Mouse (Mus musculus): Measurements from ENCODE around the gene Arg2. TPM values are rescaled to one million over a fixed set of nuclear protein-coding genes. Genes with fewer than 3 reads are reported as not detected.

The Arg2 gene
- polyA plus RNA-seq, 1 experiment from 2014 or later = 4.6 TPM

DNA sequence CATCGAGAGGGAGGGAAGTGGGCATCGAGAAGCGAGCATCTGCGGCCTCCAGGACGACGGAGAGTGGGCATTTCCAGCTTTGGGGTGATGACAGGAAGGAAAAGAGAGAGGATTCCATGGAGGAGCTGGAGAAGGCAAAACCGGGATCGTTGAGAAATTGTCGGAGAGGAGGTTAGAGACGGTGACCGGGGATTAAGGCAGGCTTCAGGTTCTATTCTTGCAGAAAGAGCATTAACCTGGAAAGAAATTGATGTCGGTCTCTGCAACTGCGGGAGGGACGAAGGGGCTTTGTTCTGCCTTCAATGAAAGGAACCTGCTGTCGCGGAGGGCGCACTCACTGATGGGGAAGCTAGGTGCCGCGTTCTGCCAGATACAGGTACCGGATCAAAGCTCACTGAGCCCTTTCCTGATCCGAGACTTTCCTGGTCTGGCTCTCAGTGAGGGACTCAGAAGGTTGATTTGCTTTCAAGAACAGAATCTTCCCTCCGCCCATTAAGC lies 650 bp downstream of the Arg2 start:
- H3K4me3 ChIP-seq (ENCODE audit: low read length) = peak overlapping the region; percentile 37
- no peak overlapping the region for H3K27ac ChIP-seq (ENCODE audit: low read length)
- H3K27me3 ChIP-seq (ENCODE audit: control insufficient read depth, insufficient read depth, low read depth, low read length) = peaks cover 24% of the 10 kb centered on the region
- H3K9me3 ChIP-seq (ENCODE audit: control insufficient read depth, low read length) = no peaks in the 10 kb centered on the region
- H3K4me2 ChIP-seq (ENCODE audit: low read depth, low read length) = peak overlapping the region; percentile 58
- H3K9ac ChIP-seq (ENCODE audit: low read length) = no peak overlapping the region
- H3K4me1 ChIP-seq (replicated peaks; ENCODE audit: control insufficient read depth, insufficient read depth, low read length) = peaks cover 9% of the 10 kb centered on the region
- WGBS = 2% methylated on average over 22 of the region's 22 CpGs
- no peak for ATAC-seq (ENCODE audit: low read depth)
- H3K36me3 ChIP-seq (ENCODE audit: control insufficient read depth, insufficient read depth, low read length) = no peaks in the 10 kb centered on the region

GRCm38 (mm10) chr12:79131706-79132460 lies 1.3 kb downstream of the Arg2 start:
- Histone ChIP-seq H3K4me2 (ENCODE audit: low read depth, low read length) (peak overlapping the region; percentile 58), H3K36me3 (ENCODE audit: control insufficient read depth, insufficient read depth, low read length) (no peaks in the 10 kb centered on the region), H3K9ac (ENCODE audit: low read length) (no peak overlapping the region), H3K27me3 (ENCODE audit: control insufficient read depth, insufficient read depth, low read depth, low read length) (peaks cover 24% of the 10 kb centered on the region), H3K4me1 (replicated peaks; ENCODE audit: control insufficient read depth, insufficient read depth, low read length) (peaks cover 9% of the 10 kb centered on the region), H3K27ac (ENCODE audit: low read length) (no peak overlapping the region), H3K4me3 (ENCODE audit: low read length) (peak overlapping the region; percentile 37), H3K9me3 (ENCODE audit: control insufficient read depth, low read length) (no peaks in the 10 kb centered on the region)
- WGBS = 18% methylated on average over 5 of the region's 5 CpGs
- ATAC-seq (ENCODE audit: low read depth) = no peak

GRCm38 (mm10) chr12:79134676-79135075 lies 4.1 kb downstream of the Arg2 start:
- no peak for ATAC-seq (ENCODE audit: low read depth)
- Histone ChIP-seq H3K4me2 (ENCODE audit: low read depth, low read length) (no peak overlapping the region), H3K9ac (ENCODE audit: low read length) (no peak overlapping the region), H3K27me3 (ENCODE audit: control insufficient read depth, insufficient read depth, low read depth, low read length) (peaks cover 20% of the 10 kb centered on the region), H3K36me3 (ENCODE audit: control insufficient read depth, insufficient read depth, low read length) (no peaks in the 10 kb centered on the region), H3K27ac (ENCODE audit: low read length) (no peak overlapping the region), H3K4me3 (ENCODE audit: low read length) (no peak overlapping the region), H3K9me3 (ENCODE audit: control insufficient read depth, low read length) (no peaks in the 10 kb centered on the region), H3K4me1 (replicated peaks; ENCODE audit: control insufficient read depth, insufficient read depth, low read length) (peaks cover 9% of the 10 kb centered on the region)
- WGBS = 26% methylated on average over 8 of the region's 8 CpGs

- H3K36me3 ChIP-seq (ENCODE audit: control insufficient read depth, insufficient read depth, low read length) = no peaks in the 10 kb centered on the region
- H3K4me1 ChIP-seq (replicated peaks; ENCODE audit: control insufficient read depth, insufficient read depth, low read length) = peaks cover 9% of the 10 kb centered on the region
- H3K9ac ChIP-seq (ENCODE audit: low read length) = no peak overlapping the region
- no peak overlapping the region for H3K27ac ChIP-seq (ENCODE audit: low read length)
- H3K4me2 ChIP-seq (ENCODE audit: low read depth, low read length) = no peak overlapping the region
- no peak for ATAC-seq (ENCODE audit: low read depth)
- H3K27me3 ChIP-seq (ENCODE audit: control insufficient read depth, insufficient read depth, low read depth, low read length) = peaks cover 19% of the 10 kb centered on the region
- H3K9me3 ChIP-seq (ENCODE audit: control insufficient read depth, low read length) = no peaks in the 10 kb centered on the region
- 25% methylated on average over 4 of the region's 4 CpGs for WGBS
- no peak overlapping the region for H3K4me3 ChIP-seq (ENCODE audit: low read length)
These were observed 4.5 kb downstream of the Arg2 start for GRCm38 (mm10) chr12:79135105-79135504.

DNA sequence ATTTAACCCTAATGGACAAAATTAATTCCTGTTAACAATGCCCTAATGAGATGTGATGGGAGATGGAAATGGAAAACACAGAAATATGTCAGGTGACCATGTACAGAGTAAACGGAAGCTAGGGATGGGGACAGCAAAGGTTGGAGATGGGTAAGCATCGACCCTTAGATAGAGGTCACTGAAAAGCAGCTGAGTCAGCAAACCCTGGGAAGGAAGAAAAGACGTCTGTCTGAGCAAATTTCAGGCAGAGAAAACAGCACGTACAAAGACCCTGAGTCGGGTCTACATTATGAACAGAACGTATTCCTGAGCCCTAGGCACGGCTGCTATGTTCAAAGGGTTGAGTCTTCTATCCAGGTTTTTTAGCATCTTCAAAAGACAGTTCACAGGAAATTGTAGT lies 6.4 kb downstream of the Arg2 start:
- H3K4me2 ChIP-seq (ENCODE audit: low read depth, low read length) = no peak overlapping the region
- H3K4me3 ChIP-seq (ENCODE audit: low read length) = no peak overlapping the region
- ATAC-seq (ENCODE audit: low read depth) = no peak
- no peak overlapping the region for H3K9ac ChIP-seq (ENCODE audit: low read length)
- WGBS = 78% methylated on average over 7 of the region's 7 CpGs
- H3K27ac ChIP-seq (ENCODE audit: low read length) = no peak overlapping the region
- no peaks in the 10 kb centered on the region for H3K36me3 ChIP-seq (ENCODE audit: control insufficient read depth, insufficient read depth, low read length)
- H3K9me3 ChIP-seq (ENCODE audit: control insufficient read depth, low read length) = no peaks in the 10 kb centered on the region
- peaks cover 3% of the 10 kb centered on the region for H3K27me3 ChIP-seq (ENCODE audit: control insufficient read depth, insufficient read depth, low read depth, low read length)
- no peaks in the 10 kb centered on the region; the same call in 1 of the 2 replicates for H3K4me1 ChIP-seq (replicated peaks; ENCODE audit: control insufficient read depth, insufficient read depth, low read length)

- H3K27ac ChIP-seq (ENCODE audit: low read length) = no peak overlapping the region
- no peaks in the 10 kb centered on the region for H3K27me3 ChIP-seq (ENCODE audit: control insufficient read depth, insufficient read depth, low read depth, low read length)
- ATAC-seq (ENCODE audit: low read depth) = no peak
- H3K4me3 ChIP-seq (ENCODE audit: low read length) = no peak overlapping the region
- no peaks in the 10 kb centered on the region for H3K4me1 ChIP-seq (replicated peaks; ENCODE audit: control insufficient read depth, insufficient read depth, low read length)
- no peaks in the 10 kb centered on the region for H3K36me3 ChIP-seq (ENCODE audit: control insufficient read depth, insufficient read depth, low read length)
- no peak overlapping the region for H3K9ac ChIP-seq (ENCODE audit: low read length)
- no peak overlapping the region for H3K4me2 ChIP-seq (ENCODE audit: low read depth, low read length)
- no peaks in the 10 kb centered on the region for H3K9me3 ChIP-seq (ENCODE audit: control insufficient read depth, low read length)
These were observed 8.4 kb downstream of the Arg2 start for GRCm38 (mm10) chr12:79138999-79139398.

DNA sequence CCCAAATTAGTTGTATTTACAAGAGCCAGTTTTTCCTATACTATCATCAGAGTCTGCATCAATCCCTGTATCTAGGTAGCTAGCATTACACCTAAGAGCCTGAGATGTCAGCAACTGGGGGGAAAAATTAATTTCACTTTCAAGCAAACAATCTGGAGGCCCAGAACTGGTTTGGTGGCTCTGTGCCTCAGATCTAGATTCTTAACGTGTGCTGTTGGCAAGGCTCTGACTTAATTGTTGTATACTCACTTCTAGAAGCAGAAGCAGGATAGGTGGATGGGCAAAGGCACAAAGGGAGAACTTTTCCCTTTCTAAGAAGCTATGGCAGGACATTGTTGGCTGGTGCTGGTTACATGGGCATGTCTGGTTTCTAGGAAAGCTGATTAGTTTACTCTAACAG lies 8.8 kb downstream of the Arg2 start:
- no peak for ATAC-seq (ENCODE audit: low read depth)
- Histone ChIP-seq H3K36me3 (ENCODE audit: control insufficient read depth, insufficient read depth, low read length) (no peaks in the 10 kb centered on the region), H3K4me1 (replicated peaks; ENCODE audit: control insufficient read depth, insufficient read depth, low read length) (no peaks in the 10 kb centered on the region), H3K27ac (ENCODE audit: low read length) (no peak overlapping the region), H3K9me3 (ENCODE audit: control insufficient read depth, low read length) (no peaks in the 10 kb centered on the region), H3K9ac (ENCODE audit: low read length) (no peak overlapping the region), H3K27me3 (ENCODE audit: control insufficient read depth, insufficient read depth, low read depth, low read length) (no peaks in the 10 kb centered on the region), H3K4me2 (ENCODE audit: low read depth, low read length) (no peak overlapping the region), H3K4me3 (ENCODE audit: low read length) (no peak overlapping the region)
- 22% methylated on average over 1 of the region's 1 CpGs for WGBS

DNA sequence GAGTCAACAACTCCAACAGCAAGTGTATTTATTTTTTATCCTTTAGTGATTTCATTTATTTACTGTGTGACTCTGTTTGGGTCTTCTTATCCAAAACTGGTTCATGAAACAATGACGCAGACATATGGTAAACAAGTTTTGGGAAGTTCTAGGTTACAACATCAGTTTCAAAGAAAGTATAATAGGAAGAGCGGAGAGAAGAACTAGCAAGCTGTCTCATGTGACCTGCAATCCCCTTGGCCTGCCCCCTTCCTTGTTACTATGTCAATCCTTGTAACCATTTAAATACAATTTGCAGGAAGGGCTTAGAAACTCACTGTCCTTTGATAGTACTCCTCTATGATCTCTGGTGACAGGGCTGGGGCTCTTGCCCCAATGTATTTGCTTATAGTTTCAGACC lies 10.2 kb downstream of the Arg2 start:
- no peaks in the 10 kb centered on the region for H3K9me3 ChIP-seq (ENCODE audit: control insufficient read depth, low read length)
- no peak overlapping the region for H3K4me2 ChIP-seq (ENCODE audit: low read depth, low read length)
- H3K27ac ChIP-seq (ENCODE audit: low read length) = no peak overlapping the region
- H3K36me3 ChIP-seq (ENCODE audit: control insufficient read depth, insufficient read depth, low read length) = no peaks in the 10 kb centered on the region
- no peak overlapping the region for H3K9ac ChIP-seq (ENCODE audit: low read length)
- no peak overlapping the region for H3K4me3 ChIP-seq (ENCODE audit: low read length)
- no peak for ATAC-seq (ENCODE audit: low read depth)
- H3K27me3 ChIP-seq (ENCODE audit: control insufficient read depth, insufficient read depth, low read depth, low read length) = no peaks in the 10 kb centered on the region
- WGBS = 84% methylated on average over 2 of the region's 2 CpGs
- no peaks in the 10 kb centered on the region for H3K4me1 ChIP-seq (replicated peaks; ENCODE audit: control insufficient read depth, insufficient read depth, low read length)

- no peak overlapping the region for H3K9ac ChIP-seq (ENCODE audit: low read length)
These were observed 10.8 kb downstream of the Arg2 start for GRCm38 (mm10) chr12:79141384-79141783.

More at GRCm38 (mm10) chr12:79141384-79141783, 10.8 kb downstream of the Arg2 start:
- Histone ChIP-seq H3K27me3 (ENCODE audit: control insufficient read depth, insufficient read depth, low read depth, low read length) (no peaks in the 10 kb centered on the region), H3K36me3 (ENCODE audit: control insufficient read depth, insufficient read depth, low read length) (no peaks in the 10 kb centered on the region), H3K4me2 (ENCODE audit: low read depth, low read length) (no peak overlapping the region), H3K4me3 (ENCODE audit: low read length) (no peak overlapping the region), H3K4me1 (replicated peaks; ENCODE audit: control insufficient read depth, insufficient read depth, low read length) (no peaks in the 10 kb centered on the region), H3K27ac (ENCODE audit: low read length) (no peak overlapping the region), H3K9me3 (ENCODE audit: control insufficient read depth, low read length) (no peaks in the 10 kb centered on the region)
- ATAC-seq (ENCODE audit: low read depth) = no peak

All from lung, embryonic 16.5 days (tissue).